Mouse (Mus musculus) MEL-GATA-1-ER (cell line): ENCODE measurements around the gene Cry1.

ENCODE experiments used
- DNase-seq: peaks from one replicate; pipeline ENCODE4 v3.0.0-alpha.2; 2012; ENCODE audit warnings: low read depth; ENCODE audit errors: extremely low read depth

Cry1 gene

DNA sequence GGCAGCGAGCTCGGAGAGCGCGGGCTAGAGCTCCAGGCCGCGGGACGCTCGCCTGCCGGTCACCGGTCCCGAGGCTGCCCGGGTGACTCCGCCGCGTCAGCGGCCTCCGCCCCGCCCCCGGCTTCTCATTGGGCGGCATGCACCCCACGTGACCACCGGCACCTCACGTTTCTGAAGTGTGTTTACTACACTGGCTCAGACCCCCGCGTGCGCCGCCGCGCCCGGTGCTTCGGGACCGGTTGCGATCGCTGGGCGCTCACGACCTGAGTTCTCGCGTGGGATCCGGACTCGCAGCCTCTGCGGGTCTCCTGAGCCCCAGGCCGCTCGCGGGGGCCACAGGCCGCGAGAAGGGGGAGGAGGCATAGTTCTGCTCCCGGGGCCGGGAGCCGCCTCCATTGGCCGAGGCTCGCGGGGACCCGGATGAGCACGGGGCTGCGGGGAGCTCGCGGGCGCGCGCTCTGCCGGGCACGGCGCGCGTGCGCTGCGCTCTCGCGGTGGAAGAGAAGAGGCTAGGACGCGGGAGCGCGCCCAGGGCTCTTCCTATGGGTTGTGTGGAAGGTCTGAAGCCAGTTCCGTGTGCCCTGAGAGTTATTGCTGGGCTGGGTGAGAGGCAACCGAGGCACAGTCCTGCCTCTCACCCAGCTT lies at the start of gene Cry1:
Cry1 (minus strand) TSS at position 101 of the 645 bp plus-strand sequence.
- DNase-seq, result no peak

DNA sequence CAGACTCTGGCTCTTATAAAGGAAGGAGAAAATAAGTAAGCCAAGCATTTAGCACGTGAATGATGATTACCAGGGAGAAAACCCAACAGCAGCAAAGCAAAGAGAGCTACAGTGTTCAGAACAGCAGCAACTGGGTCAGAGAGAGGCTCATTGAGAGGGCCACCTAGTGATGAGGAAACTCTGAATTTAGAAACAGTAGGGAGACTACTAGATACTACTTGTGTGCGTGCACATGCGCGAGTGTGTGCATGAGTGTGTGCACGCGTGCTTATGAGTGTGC lies 36.8 kb upstream of the Cry1 start:
- DNase-seq, result no peak

DNA sequence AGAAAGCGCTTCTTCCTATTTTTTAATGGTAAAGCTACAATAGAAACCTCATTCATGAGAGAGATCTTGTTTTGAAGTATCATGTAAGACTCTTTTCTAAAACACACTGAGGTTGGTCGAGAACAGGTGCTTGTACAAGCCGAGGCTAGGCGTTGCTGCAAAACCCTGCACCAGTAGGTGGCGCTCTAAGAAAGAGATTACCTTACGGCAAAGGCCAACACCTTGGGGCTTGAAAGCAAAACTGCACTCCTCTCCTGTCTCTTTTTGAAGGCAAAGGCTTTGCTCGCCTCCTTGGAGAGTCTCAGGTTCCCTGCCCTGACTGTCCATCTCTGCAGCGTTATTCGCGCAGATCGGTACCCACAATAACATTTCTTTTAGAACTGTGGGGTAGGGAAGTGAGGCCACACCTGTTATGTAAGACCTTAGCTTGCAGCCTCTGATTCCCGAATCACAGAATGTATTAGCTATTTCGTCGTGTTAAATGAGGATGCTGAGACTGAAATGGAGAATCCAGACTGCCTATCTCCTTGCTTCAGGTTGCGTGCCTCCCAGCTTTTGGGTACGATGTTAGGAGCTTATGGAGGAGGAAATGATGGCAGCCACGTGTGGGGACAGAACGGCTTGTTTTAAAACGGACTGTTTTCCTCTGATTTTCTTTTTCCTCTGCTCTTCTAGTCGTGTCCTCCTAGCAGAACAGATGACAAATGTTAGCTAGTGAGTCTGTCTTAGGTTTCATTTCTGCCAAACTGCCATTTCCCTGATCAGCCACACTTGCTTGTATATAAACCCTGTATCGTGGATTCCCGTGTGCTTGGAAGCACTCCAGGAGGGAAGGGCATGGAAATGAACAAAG lies 36.3 kb upstream of the Cry1 start:
- no peak for DNase-seq

DNA sequence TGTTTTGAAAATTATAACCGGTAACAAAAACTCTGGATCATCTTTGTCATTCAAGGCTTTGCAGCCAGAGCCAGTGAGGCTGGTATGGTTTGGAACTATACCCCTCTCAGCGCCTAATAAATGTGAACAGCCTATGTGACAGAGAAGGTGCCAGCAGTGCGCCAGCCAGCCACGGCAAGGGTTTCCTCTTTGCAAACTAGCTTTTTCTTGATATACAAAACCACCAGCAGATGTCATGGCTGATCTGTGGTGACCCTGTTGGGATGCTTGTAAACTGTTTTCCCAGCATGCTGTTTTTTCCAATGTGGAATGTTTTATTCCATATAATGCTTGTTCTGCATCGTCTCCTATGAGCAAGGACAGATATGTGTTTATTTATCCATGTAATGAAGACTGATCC lies 30.0 kb upstream of the Cry1 start:
- no peak for DNase-seq

DNA sequence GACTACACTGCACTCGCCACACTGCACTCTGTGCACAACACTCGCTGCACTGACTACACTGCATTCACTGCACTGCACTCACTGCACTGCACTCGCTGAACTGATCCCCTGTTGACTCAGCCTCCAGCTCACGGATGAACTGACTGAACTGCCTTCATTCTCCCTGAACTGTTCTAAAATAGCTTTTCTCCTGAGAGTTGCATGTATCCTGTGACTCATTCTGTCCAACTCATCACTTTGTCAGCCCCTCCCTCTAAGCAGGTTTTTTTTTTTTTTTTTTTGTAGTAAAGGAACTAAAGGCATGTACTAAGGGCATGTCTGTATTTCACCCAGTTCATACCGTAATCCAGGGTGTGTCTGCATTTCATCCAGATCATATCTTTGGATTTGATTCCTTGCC lies 26.8 kb upstream of the Cry1 start:
- DNase-seq, result no peak

DNA sequence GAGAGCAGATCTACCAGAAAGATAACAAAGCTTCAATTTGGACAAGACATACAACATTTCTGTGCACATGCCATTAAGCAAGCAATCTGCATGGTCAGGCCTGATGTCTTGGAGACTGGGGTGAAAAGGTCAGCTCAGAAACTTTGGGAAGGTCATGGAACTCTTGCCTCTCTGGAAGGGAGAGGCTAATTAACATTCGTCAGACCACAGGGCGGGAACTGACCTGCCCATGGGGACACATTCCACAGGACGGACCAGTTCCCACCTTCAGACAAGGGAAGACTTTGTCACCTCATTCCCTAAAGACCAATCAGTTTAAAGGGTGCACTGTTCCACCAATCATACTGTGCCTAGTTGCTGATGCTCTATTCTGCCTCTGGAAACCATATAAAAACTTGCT lies 25.3 kb upstream of the Cry1 start:
- no peak for DNase-seq

DNA sequence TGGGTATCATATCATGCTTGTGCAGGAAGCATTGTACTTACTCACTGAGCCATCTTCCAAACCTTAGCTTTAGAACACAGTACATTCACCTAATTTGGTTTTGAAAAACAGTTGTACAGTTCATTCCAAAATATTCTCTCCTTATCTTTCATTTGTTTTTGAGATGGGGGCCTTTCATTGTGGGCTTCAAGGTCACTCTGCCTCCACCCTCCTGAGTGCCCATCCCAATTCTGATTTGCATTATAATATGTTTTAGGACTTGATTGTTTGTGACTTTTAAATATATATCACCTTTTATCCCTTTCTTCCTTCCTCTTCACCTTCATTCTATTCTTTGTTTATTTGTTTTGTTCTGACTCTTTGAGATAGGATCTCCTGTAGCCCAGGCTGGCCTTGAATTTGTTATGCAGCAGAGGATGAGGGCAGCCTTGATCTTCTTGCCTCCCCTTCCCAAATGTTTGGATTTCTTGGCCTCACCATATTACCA lies 24.3 kb upstream of the Cry1 start:
- no peak for DNase-seq

DNA sequence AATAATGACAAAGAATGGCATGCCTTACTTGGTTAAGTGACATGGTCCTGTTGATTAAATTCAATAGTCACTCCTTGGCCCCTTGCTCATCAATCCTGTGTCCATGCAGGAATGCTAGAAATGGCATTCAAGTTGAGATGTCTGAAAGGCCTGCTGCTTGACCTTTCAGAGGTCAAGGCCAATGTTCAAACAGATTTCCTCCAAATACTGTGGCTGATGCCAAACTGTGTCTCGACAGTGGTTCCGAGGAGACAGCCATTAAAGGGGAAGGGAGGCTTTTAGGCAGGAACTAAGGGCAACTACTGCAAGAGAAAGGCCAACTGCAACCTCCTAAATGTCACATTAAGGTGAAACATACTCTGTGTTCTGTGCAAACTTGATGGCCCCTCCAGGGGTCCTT lies 20.5 kb upstream of the Cry1 start:
- DNase-seq, result no peak

DNA sequence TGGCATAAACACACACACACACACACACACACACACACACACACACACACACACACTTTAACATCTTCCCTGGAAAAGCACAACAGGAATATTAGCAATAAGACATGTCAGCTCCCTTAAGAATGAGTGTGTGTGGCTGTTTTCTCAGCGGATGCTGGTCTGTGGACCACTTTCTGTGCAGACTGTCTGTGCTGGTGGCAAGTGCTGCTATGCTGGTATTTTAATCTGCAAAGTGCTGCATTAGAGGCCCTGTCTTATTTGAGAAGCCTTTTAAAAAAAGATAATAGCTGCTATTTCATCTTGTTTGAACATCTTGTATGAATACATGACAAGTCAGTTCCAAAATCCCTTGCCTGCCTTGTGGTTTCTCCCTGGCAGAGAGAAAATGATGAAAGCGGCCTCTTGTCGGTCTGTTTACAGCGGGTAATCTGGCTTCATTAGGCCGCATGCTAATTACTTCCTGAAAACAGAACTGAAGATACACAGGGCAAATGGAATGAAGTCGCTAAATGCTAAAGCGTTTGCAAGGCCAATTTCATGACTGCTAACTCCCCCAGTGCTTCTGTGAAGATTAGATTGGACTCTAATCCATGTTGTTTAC lies 19.5 kb upstream of the Cry1 start:
- no peak for DNase-seq

DNA sequence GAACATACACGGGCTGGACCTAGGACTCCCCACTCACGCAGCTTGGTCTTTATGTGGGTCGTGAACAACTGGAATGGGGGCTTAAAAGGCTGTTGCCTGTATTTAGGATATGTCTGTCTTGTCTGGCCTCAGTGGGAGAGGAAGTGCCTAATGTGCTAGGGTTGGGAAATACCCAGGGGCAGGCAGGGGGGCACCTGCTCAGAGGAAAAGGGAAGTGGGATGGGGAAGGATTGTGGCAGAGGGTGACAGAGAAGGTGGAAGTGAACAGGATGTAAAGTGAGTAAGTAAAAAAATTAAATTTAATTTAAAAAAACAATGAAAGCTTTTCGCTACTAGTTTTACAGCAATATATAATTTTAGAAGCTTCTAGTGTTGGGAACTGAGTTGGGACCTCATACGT lies 9.7 kb upstream of the Cry1 start:
- no peak for DNase-seq

DNA sequence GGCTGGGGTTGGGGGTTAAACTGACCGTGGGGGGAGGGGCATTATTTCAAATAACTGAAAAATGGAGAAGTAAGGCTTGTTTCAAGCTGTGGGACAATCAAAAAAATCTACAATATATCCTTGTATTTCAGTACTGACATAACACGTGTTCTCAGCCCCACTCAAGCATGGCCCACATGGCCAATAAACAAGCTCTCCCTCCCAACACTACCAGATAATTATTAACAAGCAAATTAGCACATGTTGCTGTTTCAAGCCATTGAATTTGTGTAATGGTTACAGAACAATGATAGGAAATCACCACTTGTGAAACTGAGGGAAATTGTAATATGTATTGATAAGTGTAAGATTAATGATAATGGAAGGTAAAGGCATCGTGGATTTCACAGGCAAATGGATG lies 8.5 kb upstream of the Cry1 start:
- DNase-seq, result no peak

DNA sequence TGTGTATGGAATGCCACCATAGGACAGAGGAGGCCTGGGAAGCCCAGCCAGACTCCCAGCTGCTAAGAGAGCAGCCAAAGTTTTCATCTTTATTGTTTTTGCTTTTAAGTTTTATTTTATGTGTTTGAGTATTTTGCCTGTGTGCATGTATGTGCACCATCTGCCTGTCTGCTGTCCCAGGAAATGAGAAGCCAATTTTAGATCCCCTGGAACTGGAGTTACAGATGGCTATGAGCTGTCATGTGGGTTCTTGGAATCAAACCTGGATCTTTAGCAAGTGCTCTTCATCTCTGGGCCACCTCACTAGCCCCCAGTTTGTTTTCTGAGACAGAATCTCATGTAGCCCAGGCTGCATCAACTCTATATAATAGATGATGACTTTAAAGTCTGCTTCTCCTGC lies 5.8 kb upstream of the Cry1 start:
- DNase-seq, result no peak

DNA sequence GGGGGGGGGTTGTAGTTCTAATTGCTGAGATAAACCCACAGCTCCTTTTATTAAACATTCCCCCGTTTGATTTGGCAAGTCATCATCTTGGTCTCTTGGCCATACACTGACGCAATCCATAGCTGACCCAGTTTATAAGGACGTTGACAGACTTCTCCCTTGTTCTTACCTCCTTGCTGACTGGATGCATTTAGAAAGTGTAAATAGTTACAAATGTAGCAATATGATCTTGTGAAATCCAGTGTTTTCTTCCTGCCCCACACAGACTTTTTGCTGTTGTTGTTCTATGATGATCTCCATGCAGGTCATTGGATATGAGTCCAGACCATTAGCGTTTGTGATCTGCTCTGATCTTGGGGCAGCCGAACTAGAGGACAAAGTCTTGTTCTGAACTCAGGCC lies 5.1 kb upstream of the Cry1 start:
- no peak for DNase-seq

DNA sequence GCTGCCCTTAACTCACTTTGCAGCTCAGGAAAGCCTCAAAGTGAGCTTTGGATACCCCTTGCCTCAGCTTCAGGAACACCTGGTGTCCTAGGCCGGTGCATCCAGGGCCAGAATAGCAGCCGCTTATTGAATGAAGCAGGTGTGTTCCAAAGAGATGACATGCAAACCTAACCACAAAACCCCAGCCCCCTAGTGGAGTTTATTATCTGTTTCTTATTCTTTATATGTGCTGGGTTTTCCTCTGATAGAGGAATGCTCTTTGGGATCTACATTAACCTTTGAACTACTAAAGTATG lies 1.6 kb upstream of the Cry1 start:
- DNase-seq, result no peak

DNA sequence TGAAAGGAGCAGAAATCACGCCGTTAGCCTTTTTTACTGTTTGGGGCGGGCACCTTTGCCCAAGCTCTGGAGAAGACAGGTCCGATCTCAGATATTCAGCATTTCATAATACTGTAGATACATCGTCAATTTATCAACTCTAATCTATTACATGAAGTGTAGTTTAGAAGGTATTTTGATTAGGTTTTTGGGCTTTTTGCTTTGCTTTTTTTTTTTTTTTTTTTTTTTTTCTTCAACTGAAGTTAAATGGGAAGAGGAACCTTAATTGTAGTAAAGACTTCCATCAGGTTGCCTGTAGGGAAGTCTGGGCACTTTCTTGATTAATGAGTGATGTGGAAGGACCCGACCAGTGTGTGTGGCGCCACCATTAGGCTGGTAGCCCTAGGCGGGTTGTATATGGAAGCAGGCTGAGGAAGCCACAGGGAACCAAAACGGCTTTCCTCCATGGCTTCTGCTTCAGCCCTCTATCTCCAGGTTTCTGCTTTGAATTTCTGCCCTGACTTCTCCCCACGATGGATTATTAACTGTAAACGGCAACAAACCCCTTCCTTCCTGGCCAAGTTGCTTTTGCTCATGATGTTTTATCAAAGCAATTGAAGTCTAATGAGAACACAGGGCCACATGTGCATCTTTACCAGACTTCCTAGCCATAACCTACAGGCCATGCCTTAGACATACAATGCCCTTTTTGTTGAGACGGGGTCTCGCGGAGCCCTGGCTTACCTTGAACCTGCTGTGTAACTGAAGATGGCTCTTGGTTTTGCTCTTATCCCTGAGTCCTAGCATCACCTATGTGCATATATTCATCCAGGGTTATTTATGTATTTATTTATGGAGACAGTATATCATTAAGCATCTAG lies 1.0 kb upstream of the Cry1 start:
- no peak for DNase-seq

DNA sequence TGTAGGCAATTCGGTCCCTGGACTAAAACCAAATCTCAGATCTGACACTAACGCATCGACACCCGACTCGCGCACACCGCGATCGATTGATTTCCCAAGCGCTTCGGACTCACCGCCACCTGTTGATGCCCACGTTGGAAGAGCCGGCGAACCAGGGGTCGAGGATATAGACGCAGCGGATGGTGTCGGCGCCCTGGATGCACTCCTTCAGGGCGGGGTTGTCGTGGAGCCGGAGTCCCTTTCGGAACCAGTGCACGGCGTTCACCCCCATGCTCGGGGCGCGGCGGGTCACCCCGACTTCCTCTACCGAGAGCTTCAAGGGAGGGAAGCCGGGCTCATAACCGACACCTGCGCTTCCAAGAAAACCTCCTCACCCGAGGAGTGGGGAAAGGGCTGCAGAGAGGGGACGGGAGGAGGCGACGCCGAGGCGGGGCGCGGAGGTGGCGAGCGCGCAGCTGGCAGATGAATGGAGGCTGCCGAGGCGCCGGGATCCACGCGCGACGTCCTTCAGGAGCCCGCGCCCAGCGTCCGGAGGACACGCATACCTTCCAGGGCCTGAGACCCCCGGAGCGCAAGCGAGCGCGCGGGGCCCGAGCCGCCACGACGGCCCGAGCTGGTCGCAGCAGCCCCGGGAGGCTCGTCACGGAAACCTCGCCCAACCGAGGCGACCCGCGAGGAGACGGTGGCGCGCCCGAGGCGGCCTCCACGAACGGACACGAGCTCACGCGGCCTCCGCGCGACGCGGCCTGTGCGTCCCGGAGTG lies 482 bp downstream of the Cry1 start:
- no peak for DNase-seq

DNA sequence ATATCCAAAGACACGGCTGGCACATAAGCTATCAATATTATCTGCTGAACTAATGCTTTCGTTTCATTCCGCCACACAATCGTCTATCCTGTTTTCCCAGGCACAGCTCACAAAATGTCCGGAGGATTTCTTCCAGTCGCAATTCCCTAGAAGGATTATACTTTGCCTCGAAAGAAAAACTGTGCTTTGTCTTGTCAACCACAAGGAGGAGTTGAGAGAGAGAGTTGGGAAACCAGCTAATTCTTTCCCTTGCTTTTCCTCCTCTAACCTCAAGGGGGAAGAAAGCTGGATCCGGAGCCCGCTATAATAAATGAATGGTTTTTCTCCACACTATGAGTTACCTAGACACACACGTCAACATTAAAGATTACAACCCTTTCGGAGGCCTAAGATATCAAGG lies 1.2 kb downstream of the Cry1 start:
- DNase-seq, result no peak

DNA sequence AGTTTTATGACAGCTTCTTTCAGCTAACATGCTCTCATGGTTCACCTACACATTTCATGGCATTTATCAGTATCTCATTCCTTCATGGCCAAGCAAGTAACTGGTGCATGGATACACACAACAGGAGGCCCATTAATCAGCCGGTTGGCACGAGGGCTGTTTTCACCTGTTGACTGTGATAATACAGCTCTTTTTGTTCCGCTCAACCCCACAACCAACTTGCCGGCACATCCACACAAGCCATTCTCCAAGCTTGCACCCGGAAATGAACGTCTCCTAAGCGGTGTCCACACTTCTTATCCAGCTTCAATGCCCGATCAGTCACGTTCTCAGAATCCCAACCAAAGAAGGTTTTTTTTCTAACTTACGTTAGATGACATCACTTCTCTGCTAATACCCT lies 2.1 kb downstream of the Cry1 start:
- no peak for DNase-seq

DNA sequence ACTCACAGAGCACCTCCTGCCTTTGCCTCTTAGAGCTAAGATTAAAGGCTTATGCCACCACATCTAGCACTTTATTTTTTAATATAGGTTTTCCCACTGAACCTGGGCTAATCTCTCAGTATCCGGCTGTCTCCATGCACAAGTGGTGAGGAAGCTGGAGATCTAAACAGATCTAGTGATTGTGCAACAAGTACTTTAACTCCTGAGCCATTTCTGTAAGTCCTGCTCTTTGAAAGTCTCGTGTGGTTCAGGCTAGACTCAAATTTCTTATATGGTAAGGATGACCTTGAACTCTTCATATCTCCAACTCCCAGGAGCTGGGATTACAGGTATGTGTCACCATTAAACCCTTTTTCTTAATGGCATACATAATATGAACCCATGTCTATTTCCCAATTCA lies 8.2 kb downstream of the Cry1 start:
- no peak for DNase-seq

DNA sequence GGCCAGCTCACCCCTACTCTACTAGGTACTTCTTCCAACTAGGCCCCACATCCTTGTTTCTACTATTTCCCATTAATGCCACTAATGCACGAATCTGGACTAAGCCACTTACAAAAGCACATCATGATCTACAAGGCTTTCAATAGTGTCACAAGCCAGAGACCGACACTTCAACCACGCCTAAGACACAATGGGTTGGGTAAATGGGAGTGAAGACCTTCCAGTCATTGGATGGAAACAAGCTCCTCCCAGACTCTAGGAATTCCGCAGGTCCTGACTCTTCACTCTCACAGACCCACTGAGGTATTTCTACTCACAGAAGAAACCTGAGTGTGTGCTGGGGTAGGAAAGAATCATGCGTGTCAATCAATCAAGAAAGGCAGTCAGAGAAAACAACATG lies 19.6 kb downstream of the Cry1 start:
- no peak for DNase-seq

DNA sequence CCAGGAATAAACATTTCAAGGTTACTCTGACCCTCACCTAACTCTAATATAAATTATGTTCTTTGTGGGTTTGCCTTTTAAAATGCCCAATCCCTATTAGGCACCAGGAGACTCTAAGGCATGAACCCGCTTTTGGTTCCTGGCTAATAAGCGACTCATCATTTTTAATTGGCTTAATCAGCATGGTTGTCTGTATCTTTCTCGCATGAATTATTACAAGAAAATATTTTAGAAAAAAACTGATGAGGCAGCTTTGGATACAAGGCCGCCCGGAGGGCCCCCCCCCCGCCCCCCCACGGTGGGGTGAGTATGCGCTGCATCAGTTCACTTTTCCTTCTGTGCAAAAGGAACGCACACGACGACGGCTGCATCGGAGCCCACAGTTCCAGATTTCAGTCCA lies 20.1 kb downstream of the Cry1 start:
- DNase-seq, result no peak
